Mouse (Mus musculus) adrenal gland, postnatal 4 days (tissue): Measurements from ENCODE around the gene Gprasp2. TPM values are rescaled to one million over a fixed set of nuclear protein-coding genes. Genes with fewer than 3 reads are reported as not detected.

Experiments used
- total RNA-seq, 2 experiments: library from RNA; stranded (reverse); gene quantifications; 2 replicates each; pipeline ENCODE4 v1.2.3; 2021

The Gprasp2 gene
- total RNA-seq, 2 experiments from 2014 or later = 39.8 to 46.2 TPM

Other genes with a start within 250 kb of the Gprasp2 start
- under 1 TPM in 1 of 2 experiments, not detected in 1; 0.17 TPM for gene Nxf7, start 240.3 kb upstream of the Gprasp2 start, total RNA-seq
- not detected for gene Prame, start 211.3 kb upstream of the Gprasp2 start, total RNA-seq
- not detected for gene Tcp11x2, start 145.2 kb upstream of the Gprasp2 start, total RNA-seq
- gene Tmsb15a, start 113.8 kb upstream of the Gprasp2 start, total RNA-seq = not detected
- 10 to 100 TPM; 23.8 to 28.6 TPM for gene Armcx5, start 96.3 kb upstream of the Gprasp2 start, total RNA-seq
- 100 to 1,000 TPM in 1 of 2 experiments, 10 to 100 TPM in 1; 84.6 to 102 TPM for gene Gprasp1, start 96.3 kb upstream of the Gprasp2 start, total RNA-seq
- 10 to 100 TPM; 34.8 to 36.8 TPM for gene Bhlhb9, start 41.4 kb upstream of the Gprasp2 start, total RNA-seq
- gene Arxes2, start 154.8 kb downstream of the Gprasp2 start, total RNA-seq = 10 to 100 TPM; 40.8 to 44.8 TPM
- gene Arxes1, start 194.3 kb downstream of the Gprasp2 start, total RNA-seq = 10 to 100 TPM; 17.9 to 25.6 TPM
- 10 to 100 TPM; 71.6 to 73.9 TPM for gene Bex2, start 229.2 kb downstream of the Gprasp2 start, total RNA-seq
- gene Nxf3, start 246.2 kb downstream of the Gprasp2 start, total RNA-seq = under 1 TPM in 1 of 2 experiments, not detected in 1; 0.20 TPM